In the genomic region with DNA sequence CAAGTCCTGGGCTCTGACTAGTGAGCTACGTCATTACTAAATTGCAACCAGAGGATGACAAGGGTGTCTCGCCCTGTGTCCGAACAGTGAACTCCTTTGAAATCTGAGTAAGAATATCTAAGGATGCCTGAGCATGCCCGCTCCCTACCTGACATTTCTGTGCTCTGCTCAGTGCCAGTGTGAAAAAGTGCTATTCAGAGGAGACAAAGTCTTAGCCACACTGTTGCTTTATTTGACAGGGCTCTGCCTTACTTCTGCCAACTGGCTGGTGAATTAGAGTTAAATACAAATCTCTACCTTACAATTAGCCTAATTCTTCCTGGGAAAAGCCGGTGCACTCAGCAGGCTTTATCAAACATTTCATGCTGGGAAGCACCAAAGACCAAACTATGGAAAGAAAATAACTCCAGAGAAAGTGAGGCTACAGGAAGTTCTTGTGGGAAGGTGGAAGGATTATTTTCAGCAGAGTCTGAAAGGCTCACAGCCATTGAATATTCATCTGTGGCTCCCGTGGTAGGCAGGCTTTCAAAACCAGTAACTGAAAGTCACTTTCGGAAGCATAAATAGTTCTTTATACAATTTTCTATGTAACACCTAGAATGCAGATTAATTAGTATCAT, we compare ENCODE assay signal across 31 mouse cellular contexts. TPM values are rescaled to one million over a fixed set of nuclear protein-coding genes. Genes with fewer than 3 reads are reported as not detected.
DNase-seq lines count a peak whose midpoint lies in the region; ATAC-seq and TF ChIP-seq lines count a peak whose summit lies in the region.
"Had no signal": no experiment of that assay in that cellular context is flagged by ENCODE, and none has a peak within 500 bp of the region (broad histone marks: within the 10 kb centered on the region; RNA-seq: fewer than 3 reads in every experiment).

No protein-coding gene starts in this region.

- 24% methylated on average over 7 of the region's 7 CpGs for WGBS in forebrain, embryonic 11.5 days
- 12% methylated on average over 7 of the region's 7 CpGs for WGBS in forebrain, postnatal 0 days
- 63% methylated on average over 7 of the region's 7 CpGs for WGBS in heart, embryonic 15.5 days
- 54% methylated on average over 7 of the region's 7 CpGs for WGBS in heart, embryonic 11.5 days (ENCODE audit: insufficient replicate concordance)
- WGBS in forebrain, embryonic 15.5 days, result 8% methylated on average over 7 of the region's 7 CpGs

- no peak overlapping the region for H3K4me2 ChIP-seq in forebrain, embryonic 11.5 days (ENCODE audit: low read depth, low read length, severe bottlenecking)
- H3K4me2 ChIP-seq in forebrain, postnatal 0 days (ENCODE audit: low read depth), result no peak overlapping the region
- H3K4me2 ChIP-seq in heart, embryonic 15.5 days, result no peak overlapping the region
- no peak overlapping the region for H3K4me2 ChIP-seq in heart, embryonic 11.5 days
- H3K4me2 ChIP-seq in CH12.LX (ENCODE audit: insufficient read depth, low read depth, poor library complexity, severe bottlenecking), result peak overlapping the region; percentile 29; the same call in 1 of the 2 replicates
- no peak overlapping the region for H3K4me2 ChIP-seq in forebrain, embryonic 15.5 days (replicated peaks)
- H3K4me2 ChIP-seq: embryonic facial prominence, embryonic 13.5 days; heart, embryonic 12.5 days; limb, embryonic 15.5 days; liver, embryonic 13.5 days; midbrain, embryonic 12.5 days; neural tube, embryonic 12.5 days had no signal

- no peaks in the 10 kb centered on the region for H3K27me3 ChIP-seq in forebrain, embryonic 11.5 days (ENCODE audit: control insufficient read depth, insufficient read depth, low read length)
- no peaks in the 10 kb centered on the region for H3K27me3 ChIP-seq in forebrain, postnatal 0 days (ENCODE audit: insufficient read depth, low read length)
- H3K27me3 ChIP-seq in heart, embryonic 15.5 days, result no peaks in the 10 kb centered on the region
- no peaks in the 10 kb centered on the region for H3K27me3 ChIP-seq in heart, embryonic 11.5 days (ENCODE audit: control insufficient read depth, insufficient read depth, low read length)
- H3K27me3 ChIP-seq in CH12.LX (replicated peaks), result no peaks in the 10 kb centered on the region
- no peaks in the 10 kb centered on the region for H3K27me3 ChIP-seq in forebrain, embryonic 15.5 days
- H3K27me3 ChIP-seq: embryonic facial prominence, embryonic 13.5 days; heart, embryonic 12.5 days; limb, embryonic 15.5 days; liver, embryonic 13.5 days; megakaryocyte, embryonic 14.5 days; midbrain, embryonic 12.5 days; neural tube, embryonic 12.5 days had no signal

- no peaks in the 10 kb centered on the region for H3K79me2 ChIP-seq in CH12.LX (replicated peaks; ENCODE audit: control insufficient read depth, extremely low read depth, insufficient read depth, poor library complexity, severe bottlenecking)

- DNase-seq in forebrain, embryonic 11.5 days (ENCODE audit: low spot score), result no peak
- DNase-seq in forebrain, postnatal 0 days, result no peak
- DNase-seq in CH12.LX (ENCODE audit: extremely low read depth), result no peak
- no peak for DNase-seq in thymus, postnatal 25 days
- DNase-seq: adrenal gland, postnatal 14 days; cerebellum, adult 18-20 months; cerebellum, postnatal 14 days; gastrocnemius, postnatal 25 days; heart, adult 18-20 months; heart, postnatal 10 days; kidney, postnatal 14 days; liver, embryonic 13.5 days; lung, adult 18-20 months; lung, postnatal 4 days; right cerebral cortex, adult 18-20 months; spleen, adult 18-20 months; thymus, postnatal 36 days had no signal

- no peak for TF ChIP-seq POLR2A in CH12.LX (IDR thresholded peaks at IDR 0.05; ENCODE audit: low read depth, low read length)

- in situ Hi-C loops in CH12.LX (cut with MboI; ENCODE audit: low pct_ligation_motif_present, low pct_unique_long_range_greater_than_20kb, low sequenced_read_pairs), result no loop called here

- ATAC-seq in forebrain, embryonic 11.5 days (replicated peaks; ENCODE audit: low FRiP score), result peak; percentile 30; the same call in 1 of the 2 replicates
- no peak for ATAC-seq in forebrain, postnatal 0 days
- ATAC-seq in heart, embryonic 15.5 days (replicated peaks; ENCODE audit: insufficient number of reproducible peaks, insufficient read depth, low FRiP score, low read depth), result no peak
- no peak for ATAC-seq in heart, embryonic 11.5 days (replicated peaks; ENCODE audit: insufficient number of reproducible peaks, low FRiP score, low TSS enrichment)
- ATAC-seq in forebrain, embryonic 15.5 days (replicated peaks), result peak; percentile 53; the same call in 1 of the 2 replicates
- ATAC-seq: intestine, postnatal 0 days; lung, postnatal 0 days had no signal

- H3K9ac ChIP-seq in forebrain, embryonic 11.5 days (ENCODE audit: low read length), result no peak overlapping the region
- no peak overlapping the region for H3K9ac ChIP-seq in forebrain, postnatal 0 days
- H3K9ac ChIP-seq in heart, embryonic 15.5 days, result no peak overlapping the region
- H3K9ac ChIP-seq in heart, embryonic 11.5 days (ENCODE audit: low read depth, low read length), result no peak overlapping the region
- H3K9ac ChIP-seq in CH12.LX (ENCODE audit: insufficient read depth, low read depth), result no peak overlapping the region
- no peak overlapping the region for H3K9ac ChIP-seq in forebrain, embryonic 15.5 days (replicated peaks)
- H3K9ac ChIP-seq: embryonic facial prominence, embryonic 13.5 days; heart, embryonic 12.5 days; limb, embryonic 15.5 days; liver, embryonic 13.5 days; midbrain, embryonic 12.5 days; neural tube, embryonic 12.5 days had no signal

- H3K9me3 ChIP-seq in forebrain, embryonic 11.5 days (ENCODE audit: control insufficient read depth, low read length), result no peaks in the 10 kb centered on the region
- H3K9me3 ChIP-seq in forebrain, postnatal 0 days (ENCODE audit: low read length), result no peaks in the 10 kb centered on the region
- H3K9me3 ChIP-seq in heart, embryonic 15.5 days (replicated peaks), result no peaks in the 10 kb centered on the region
- no peaks in the 10 kb centered on the region for H3K9me3 ChIP-seq in heart, embryonic 11.5 days (replicated peaks; ENCODE audit: control insufficient read depth, low read length)
- no peaks in the 10 kb centered on the region for H3K9me3 ChIP-seq in CH12.LX (replicated peaks; ENCODE audit: low read length)
- no peaks in the 10 kb centered on the region for H3K9me3 ChIP-seq in forebrain, embryonic 15.5 days
- H3K9me3 ChIP-seq: embryonic facial prominence, embryonic 13.5 days; heart, embryonic 12.5 days; hindbrain, embryonic 10.5 days; limb, embryonic 10.5 days; limb, embryonic 15.5 days; liver, embryonic 13.5 days; megakaryocyte, embryonic 14.5 days; midbrain, embryonic 12.5 days; neural tube, embryonic 12.5 days had no signal

- no peak for TF ChIP-seq CTCF in forebrain, postnatal 0 days (IDR thresholded peaks at IDR 0.05; ENCODE audit: low read depth)
- no peak for TF ChIP-seq CTCF in CH12.LX (conservative IDR thresholded peaks at IDR 0.05 in 1 of 2, IDR thresholded peaks at IDR 0.05 in 1 of 2; ENCODE audit: low read depth in 2 of 2, low read length in 2 of 2)

- no peaks in the 10 kb centered on the region for H3K36me3 ChIP-seq in forebrain, embryonic 11.5 days (ENCODE audit: control insufficient read depth, insufficient read depth, low read length)
- H3K36me3 ChIP-seq in forebrain, postnatal 0 days (ENCODE audit: insufficient read depth), result no peaks in the 10 kb centered on the region; the same call in 1 of the 2 replicates
- no peaks in the 10 kb centered on the region for H3K36me3 ChIP-seq in heart, embryonic 15.5 days
- no peaks in the 10 kb centered on the region for H3K36me3 ChIP-seq in heart, embryonic 11.5 days (ENCODE audit: control insufficient read depth, insufficient read depth, low read length)
- H3K36me3 ChIP-seq in CH12.LX (replicated peaks in 1 of 2; ENCODE audit: control insufficient read depth in 1 of 2, insufficient read depth in 1 of 2, low read length in 1 of 2), result no peaks in the 10 kb centered on the region
- H3K36me3 ChIP-seq in forebrain, embryonic 15.5 days, result no peaks in the 10 kb centered on the region
- H3K36me3 ChIP-seq: embryonic facial prominence, embryonic 13.5 days; heart, embryonic 12.5 days; hindbrain, embryonic 10.5 days; limb, embryonic 10.5 days; limb, embryonic 15.5 days; liver, embryonic 13.5 days; midbrain, embryonic 12.5 days; neural tube, embryonic 12.5 days had no signal

- TF ChIP-seq RAD21 in CH12.LX (IDR thresholded peaks at IDR 0.05; ENCODE audit: low read depth, low read length), result no peak

- dilution Hi-C loops in CH12.LX (cut with MboI; ENCODE audit: extremely low pct_ligation_motif_present, extremely low pct_unique_long_range_greater_than_20kb, low sequenced_read_pairs), result no loop called here

- no peak overlapping the region for H3K27ac ChIP-seq in forebrain, embryonic 11.5 days (ENCODE audit: low read depth, low read length)
- no peak overlapping the region for H3K27ac ChIP-seq in forebrain, postnatal 0 days (ENCODE audit: low read depth, low read length)
- H3K27ac ChIP-seq in heart, embryonic 15.5 days, result peak overlapping the region; percentile 16; the same call in 1 of the 2 replicates
- H3K27ac ChIP-seq in heart, embryonic 11.5 days (ENCODE audit: low read depth, low read length), result no peak overlapping the region
- H3K27ac ChIP-seq in CH12.LX (ENCODE audit: insufficient read depth, low read depth), result no peak overlapping the region
- H3K27ac ChIP-seq in forebrain, embryonic 15.5 days (replicated peaks), result no peak overlapping the region
- H3K27ac ChIP-seq: embryonic facial prominence, embryonic 13.5 days; hindbrain, embryonic 10.5 days; limb, embryonic 10.5 days; limb, embryonic 15.5 days; liver, embryonic 13.5 days; midbrain, embryonic 12.5 days; neural tube, embryonic 12.5 days had no signal

- H3K4me3 ChIP-seq in forebrain, embryonic 11.5 days (ENCODE audit: low read depth, low read length), result no peak overlapping the region
- no peak overlapping the region for H3K4me3 ChIP-seq in forebrain, postnatal 0 days (ENCODE audit: low read depth, low read length)
- no peak overlapping the region for H3K4me3 ChIP-seq in heart, embryonic 15.5 days
- H3K4me3 ChIP-seq in heart, embryonic 11.5 days (ENCODE audit: low read depth, low read length), result no peak overlapping the region
- H3K4me3 ChIP-seq in CH12.LX (replicated peaks in 1 of 3; ENCODE audit: low read depth in 2 of 3, low read length in 2 of 3, poor library complexity in 1 of 3), result no peak overlapping the region
- H3K4me3 ChIP-seq in forebrain, embryonic 15.5 days, result no peak overlapping the region
- H3K4me3 ChIP-seq: embryonic facial prominence, embryonic 13.5 days; heart, embryonic 12.5 days; hindbrain, embryonic 10.5 days; limb, embryonic 10.5 days; limb, embryonic 15.5 days; liver, embryonic 13.5 days; megakaryocyte, embryonic 14.5 days; midbrain, embryonic 12.5 days; myocyte; neural tube, embryonic 12.5 days had no signal

- H3K4me1 ChIP-seq in forebrain, embryonic 11.5 days (replicated peaks; ENCODE audit: control insufficient read depth, insufficient read depth, low read length), result no peaks in the 10 kb centered on the region; the same call in 1 of the 2 replicates
- no peaks in the 10 kb centered on the region for H3K4me1 ChIP-seq in forebrain, postnatal 0 days (ENCODE audit: insufficient read depth)
- H3K4me1 ChIP-seq in heart, embryonic 15.5 days (replicated peaks), result peaks cover 7% of the 10 kb centered on the region; the same call in 1 of the 2 replicates
- H3K4me1 ChIP-seq in heart, embryonic 11.5 days (ENCODE audit: control insufficient read depth, insufficient read depth, low read length), result no peaks in the 10 kb centered on the region; the same call in 1 of the 2 replicates
- H3K4me1 ChIP-seq in CH12.LX (ENCODE audit: control insufficient read depth in 1 of 2, insufficient read depth in 2 of 2), result peaks cover 6 to 11% of the 10 kb centered on the region in 2 experiments; a peak in 3 of 4 replicates
- peaks cover 8% of the 10 kb centered on the region; the same call in 1 of the 2 replicates for H3K4me1 ChIP-seq in forebrain, embryonic 15.5 days
- H3K4me1 ChIP-seq: embryonic facial prominence, embryonic 13.5 days; liver, embryonic 13.5 days; megakaryocyte, embryonic 14.5 days had no signal

- TF ChIP-seq EP300 in CH12.LX (IDR thresholded peaks at IDR 0.05; ENCODE audit: low read length), result no peak

RNA-seq across cellular contexts. Expression of a gene that starts 57.1 kb away (rescaled TPM):
- 5.7 and 7.5 TPM in 2 replicates for polyA plus RNA-seq in forebrain, embryonic 11.5 days (2014; fragmentation: Nextera tagmentation; extraction: Ambion mirVana)
- 18.8 and 20.5 TPM in 2 replicates for total RNA-seq in forebrain, postnatal 0 days (2014; rRNA removed)
- polyA plus RNA-seq in forebrain, postnatal 0 days (2015; fragmentation: Nextera tagmentation; extraction: Ambion mirVana), result 18.9 and 29.6 TPM in 2 replicates
- 3.5 and 4.1 TPM in 2 replicates for polyA plus RNA-seq in heart, embryonic 15.5 days (2015; fragmentation: Nextera tagmentation; extraction: Ambion mirVana)
- 2.4 and 2.9 TPM in 2 replicates for polyA plus RNA-seq in heart, embryonic 11.5 days (2014; fragmentation: Nextera tagmentation; extraction: Ambion mirVana)
- total RNA-seq in CH12.LX (2012; rRNA removed) (0.38 and 0.55 TPM in 2 replicates), CH12.LX (2014; rRNA removed) (0.60 and 0.85 TPM in 2 replicates)
- 0.87 and 1.1 TPM in 2 replicates for polyA plus RNA-seq in CH12.LX (2012; ENCODE audit: insufficient read length, low read depth)
- polyA plus RNA-seq in forebrain, embryonic 15.5 days (2015; fragmentation: Nextera tagmentation; extraction: Ambion mirVana), result 19.0 and 23.0 TPM in 2 replicates

Comparison
In these comparisons a context has a peak if more than half of its experiments do, and no peak if none do; other contexts are left out.
1. ATAC-seq: peak in forebrain, embryonic 11.5 days (single experiment) and forebrain, embryonic 15.5 days (single experiment); none in forebrain, postnatal 0 days (single experiment), heart, embryonic 15.5 days (single experiment) and heart, embryonic 11.5 days (single experiment).